Mouse (Mus musculus) midbrain, embryonic 16.5 days (tissue): ENCODE measurements around the gene Rhob. TPM values are rescaled to one million over a fixed set of nuclear protein-coding genes. Genes with fewer than 3 reads are reported as not detected.

Experiments
- polyA plus RNA-seq: library from polyadenylated mRNA; unstranded; fragments of >200 nt; fragmentation: Nextera tagmentation; extraction: Ambion mirVana; gene quantifications from 2 replicates; pipeline ENCODE4 v1.2.1, GENCODE M21; 2015

The Rhob gene
- polyA plus RNA-seq, 1 experiment from 2014 or later: 80.0 TPM

Other genes with a start within 250 kb of the Rhob start
- 0.15 and 0.16 TPM in 2 replicates for gene Gdf7, start 198.1 kb downstream of the Rhob start, polyA plus RNA-seq
- gene Hs1bp3, start 186.6 kb downstream of the Rhob start, polyA plus RNA-seq: 8.4 and 8.9 TPM in 2 replicates
- not detected in 2 replicates for gene Slc7a15, start 99.1 kb upstream of the Rhob start, polyA plus RNA-seq
- 48.9 and 55.1 TPM in 2 replicates for gene Pum2, start 174.1 kb upstream of the Rhob start, polyA plus RNA-seq